Mouse (Mus musculus): ENCODE results near the gene Ugt2a3. TPM values are rescaled to one million over a fixed set of nuclear protein-coding genes. Genes with fewer than 3 reads are reported as not detected.

Ugt2a3 gene
- total RNA-seq (2023): not detected

DNA sequence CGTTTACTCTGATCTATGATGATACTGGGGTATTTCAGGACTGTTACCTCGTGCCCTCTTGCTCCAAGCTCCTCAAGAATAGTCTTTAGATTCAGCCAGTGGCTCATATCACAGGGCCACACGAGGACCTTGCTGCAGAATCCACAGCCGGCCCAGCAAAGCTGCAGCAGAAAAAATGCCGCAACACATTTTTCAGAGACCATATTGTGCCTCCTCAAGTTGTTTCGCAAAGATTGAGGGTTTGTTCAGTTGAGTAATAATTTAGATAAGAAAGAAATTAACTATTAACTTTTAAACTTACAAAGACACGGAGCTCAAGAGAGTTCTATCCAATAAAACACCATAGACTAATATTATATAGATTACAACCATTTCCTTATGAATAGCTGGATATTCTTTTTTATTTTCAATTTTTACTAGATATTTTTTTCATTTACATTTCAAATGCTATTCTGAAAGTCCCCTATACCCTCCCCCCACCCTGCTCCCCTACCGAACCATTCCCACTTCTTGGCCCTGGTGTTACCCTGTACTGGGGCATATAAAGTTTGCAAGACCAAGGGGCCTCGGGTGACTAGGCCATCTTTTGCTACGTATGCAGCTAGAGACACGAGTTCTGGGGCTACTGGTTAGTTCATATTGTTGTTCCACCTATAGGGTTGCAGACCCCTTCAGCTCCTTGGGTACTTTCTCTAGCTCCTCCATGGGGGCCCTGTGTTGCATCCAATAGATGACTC, at the start of gene Ugt2a3:
Ugt2a3 (minus strand) TSS at position 235 of the 737 bp plus-strand sequence.

Other genes starting within 250 kb of the Ugt2a3 start
- gene Ugt2b36, start 244.6 kb downstream of the Ugt2a3 start, total RNA-seq (2023): not detected
- not detected for gene Ugt2b5, start 196.9 kb downstream of the Ugt2a3 start, total RNA-seq (2023)
- not detected for gene Ugt2b37, start 82.4 kb downstream of the Ugt2a3 start, total RNA-seq (2023)
- not detected for gene Ugt2b38, start 87.0 kb upstream of the Ugt2a3 start, total RNA-seq (2023)
- not detected for gene Ugt2a2, start 145.1 kb upstream of the Ugt2a3 start, total RNA-seq (2023)
- not detected for gene Gm43638, start 149.6 kb upstream of the Ugt2a3 start, total RNA-seq (2023)
- not detected for gene Ugt2a1, start 153.7 kb upstream of the Ugt2a3 start, total RNA-seq (2023)
- not detected for gene Sult1b1, start 201.0 kb upstream of the Ugt2a3 start, total RNA-seq (2023)
- not detected for gene Sult1d1, start 231.8 kb upstream of the Ugt2a3 start, total RNA-seq (2023)

All from CD4-positive naive resting alpha-beta T cell, adult 76 days (primary cell).